ENCODE assay signal across 1 mouse cellular context in the genomic region with DNA sequence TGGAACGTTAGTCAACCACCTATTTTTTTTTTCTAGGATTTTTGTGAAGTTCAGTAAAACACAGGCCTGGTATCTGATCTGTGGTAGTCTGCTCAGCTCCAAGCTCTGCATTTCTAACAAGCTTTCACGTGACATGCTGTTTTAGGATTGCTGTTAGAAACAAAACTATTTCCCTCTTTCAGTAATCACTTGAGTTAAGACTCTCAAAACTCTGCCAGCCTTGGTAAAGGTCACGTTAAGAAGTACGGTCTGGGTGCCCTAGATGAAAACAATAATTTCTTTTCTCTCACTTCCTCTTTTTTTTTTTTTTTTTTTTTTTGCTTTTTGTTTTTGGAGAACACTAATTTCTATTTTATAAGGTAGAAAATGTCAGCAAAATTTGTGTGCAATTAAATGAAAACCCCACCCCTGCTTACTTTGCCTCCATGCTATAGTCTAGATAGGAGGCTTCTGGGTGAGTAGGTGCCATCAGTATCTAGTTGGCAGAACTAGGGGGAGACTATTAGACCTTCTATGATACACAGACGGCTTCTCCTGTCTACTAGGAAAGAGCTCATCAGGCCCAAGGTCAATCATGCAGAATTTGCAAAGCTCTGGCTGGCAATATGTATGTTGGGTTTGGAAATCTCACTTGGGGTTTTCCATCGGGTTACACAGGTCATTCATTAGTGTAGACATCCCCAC.
TF ChIP-seq lines count a peak whose summit lies in the region.

No protein-coding gene starts in this region.

TF ChIP-seq in CH12.LX, 34 proteins besides CTCF, POLR2A, EP300 and RAD21:
- TF ChIP-seq ETS1 (conservative IDR thresholded peaks at IDR 0.05; ENCODE audit: low read depth, low read length) (peak; percentile 46; the same call in 1 of the 2 replicates), HCFC1 (IDR thresholded peaks at IDR 0.05; ENCODE audit: low read depth, low read length) (no peak), PAX5 (IDR thresholded peaks at IDR 0.05; ENCODE audit: low read length) (no peak), MXI1 (IDR thresholded peaks at IDR 0.05; ENCODE audit: low read depth, low read length) (no peak), IRF4 (IDR thresholded peaks at IDR 0.05; ENCODE audit: low read depth, low read length) (peak; percentile 81), BHLHE40 (IDR thresholded peaks at IDR 0.05; ENCODE audit: low read depth, low read length) (peak; percentile 95), E2F4 (IDR thresholded peaks at IDR 0.05; ENCODE audit: insufficient replicate concordance, low read depth, low read length) (no peak), ZNF384 (IDR thresholded peaks at IDR 0.05; ENCODE audit: low read depth, low read length) (peak; percentile 96)
